Comparison of ENCODE assay signal across 10 mouse cellular contexts in genomic region chr5:114858582-114858981, GRCm38 (mm10). TPM values are rescaled to one million over a fixed set of nuclear protein-coding genes. Genes with fewer than 3 reads are reported as not detected.
DNase-seq lines count a peak whose midpoint lies in the region; ATAC-seq and TF ChIP-seq lines count a peak whose summit lies in the region.
"Had no signal": no experiment of that assay in that cellular context is flagged by ENCODE, and none has a peak within 500 bp of the region (broad histone marks: within the 10 kb centered on the region; RNA-seq: fewer than 3 reads in every experiment).

Gene Gm9936 (minus strand): TSS chr5:114858682.

- no peak within 1 kb of the TSS for H3K27ac ChIP-seq in heart, embryonic 12.5 days (ENCODE audit: poor library complexity, severe bottlenecking)
- no peak within 1 kb of the TSS for H3K27ac ChIP-seq in ES-E14 (ENCODE audit: insufficient read depth, low read depth, low read length, poor library complexity, severe bottlenecking)
- H3K27ac ChIP-seq in hindbrain, embryonic 12.5 days: no peak within 1 kb of the TSS
- no peak within 1 kb of the TSS for H3K27ac ChIP-seq in midbrain, embryonic 12.5 days (replicated peaks)

- no peaks in the 10 kb centered on the region for H3K4me1 ChIP-seq in heart, embryonic 12.5 days (replicated peaks)
- H3K4me1 ChIP-seq in ES-E14 (ENCODE audit: control insufficient read depth in 2 of 2, insufficient read depth in 2 of 2, low read length in 2 of 2, poor library complexity in 1 of 2): peaks cover 1 to 4% of the 10 kb centered on the region in 2 experiments; a peak in 2 of 4 replicates
- peaks cover 5% of the 10 kb centered on the region; the same call in 1 of the 2 replicates for H3K4me1 ChIP-seq in hindbrain, embryonic 12.5 days
- no peaks in the 10 kb centered on the region for H3K4me1 ChIP-seq in midbrain, embryonic 12.5 days

- H3K36me3 ChIP-seq in heart, embryonic 12.5 days: no peaks in the 10 kb centered on the region
- no peaks in the 10 kb centered on the region for H3K36me3 ChIP-seq in ES-E14 (ENCODE audit: control insufficient read depth, insufficient read depth, low read length, poor library complexity, severe bottlenecking)
- H3K36me3 ChIP-seq in hindbrain, embryonic 12.5 days: no peaks in the 10 kb centered on the region
- no peaks in the 10 kb centered on the region for H3K36me3 ChIP-seq in midbrain, embryonic 12.5 days

- peak within 1 kb of the TSS; percentile 67 for H3K4me2 ChIP-seq in heart, embryonic 12.5 days
- H3K4me2 ChIP-seq in hindbrain, embryonic 12.5 days (replicated peaks): peak within 1 kb of the TSS; percentile 53
- H3K4me2 ChIP-seq in midbrain, embryonic 12.5 days (replicated peaks): peak within 1 kb of the TSS; percentile 66

- peaks cover 47% of the 10 kb centered on the region for H3K27me3 ChIP-seq in heart, embryonic 12.5 days (replicated peaks)
- peaks cover 16% of the 10 kb centered on the region; the same call in 1 of the 2 replicates for H3K27me3 ChIP-seq in hindbrain, embryonic 12.5 days
- H3K27me3 ChIP-seq in midbrain, embryonic 12.5 days: peaks cover 14% of the 10 kb centered on the region

- no peaks in the 10 kb centered on the region for H3K9me3 ChIP-seq in heart, embryonic 12.5 days (replicated peaks)
- H3K9me3 ChIP-seq in ES-E14 (ENCODE audit: control insufficient read depth, insufficient read depth, low read depth, low read length): no peaks in the 10 kb centered on the region
- H3K9me3 ChIP-seq in hindbrain, embryonic 12.5 days (replicated peaks): no peaks in the 10 kb centered on the region
- H3K9me3 ChIP-seq in midbrain, embryonic 12.5 days: no peaks in the 10 kb centered on the region

- H3K9ac ChIP-seq in heart, embryonic 12.5 days: peak within 1 kb of the TSS; percentile 50; the same call in 1 of the 2 replicates
- H3K9ac ChIP-seq in ES-E14 (ENCODE audit: insufficient read depth, low read depth, low read length, poor library complexity, severe bottlenecking): peak within 1 kb of the TSS; percentile 53
- H3K9ac ChIP-seq in hindbrain, embryonic 12.5 days: 0 out of 2 replicates have a peak within 1 kb of the TSS, but pooled peaks have one; percentile 20
- H3K9ac ChIP-seq in midbrain, embryonic 12.5 days (replicated peaks): peak within 1 kb of the TSS; percentile 47; the same call in 1 of the 2 replicates

- peak within 1 kb of the TSS; percentile 32 for H3K4me3 ChIP-seq in heart, embryonic 12.5 days
- H3K4me3 ChIP-seq in ES-E14 (ENCODE audit: insufficient read depth in 1 of 2, low read depth in 1 of 2, low read length in 2 of 2, poor library complexity in 1 of 2, severe bottlenecking in 1 of 2): peak within 1 kb of the TSS; percentile 12 to 50; a peak in 2 of 4 replicates
- H3K4me3 ChIP-seq in hindbrain, embryonic 12.5 days: peak within 1 kb of the TSS; percentile 23
- H3K4me3 ChIP-seq in midbrain, embryonic 12.5 days: peak within 1 kb of the TSS; percentile 38

- WGBS in heart, embryonic 12.5 days: 78% methylated on average over 12 of the region's 12 CpGs
- WGBS in hindbrain, embryonic 12.5 days: 89% methylated on average over 12 of the region's 12 CpGs
- 85% methylated on average over 12 of the region's 12 CpGs for WGBS in midbrain, embryonic 12.5 days

- no peak for DNase-seq in heart, postnatal 10 days
- DNase-seq in ES-E14 (ENCODE audit: low read depth, low spot score): no peak
- DNase-seq in MN1 (ENCODE audit: low spot score): no peak
- DNase-seq in cerebellum, adult 8-10 months: no peak
- DNase-seq in adrenal gland, adult (ENCODE audit: inconsistent age in 2 of 2, low spot score in 1 of 2): no peak

- ATAC-seq in heart, embryonic 12.5 days (ENCODE audit: insufficient number of reproducible peaks, low FRiP score): no peak
- no peak for ATAC-seq in hindbrain, embryonic 12.5 days (ENCODE audit: low FRiP score)
- ATAC-seq in midbrain, embryonic 12.5 days (ENCODE audit: low FRiP score, low read depth): no peak

- intact Hi-C loops in heart, postnatal 10 days (cut with DNase I): loop anchor here (2.0 kb wide), 1 partner anchor 156 kb away; no protein-coding TSS in a partner anchor

- in situ Hi-C loops in ES-E14 (cut with MboI; ENCODE audit: low sequenced_read_pairs in 2 of 2, unreplicated experiment in 2 of 2): no loop called here

TF ChIP-seq in ES-E14, 5 proteins besides CTCF, POLR2A, EP300 and RAD21:
- TF ChIP-seq ZNF384 (IDR thresholded peaks at IDR 0.05; ENCODE audit: low read depth, low read length) (no peak), CHD2 (IDR thresholded peaks at IDR 0.05; ENCODE audit: low read depth, low read length) (no peak), MAFK (IDR thresholded peaks at IDR 0.05; ENCODE audit: insufficient read depth, low read depth, low read length) (no peak), ZC3H11A (IDR thresholded peaks at IDR 0.05; ENCODE audit: borderline replicate concordance, low read depth, low read length) (no peak), HCFC1 (IDR thresholded peaks at IDR 0.05; ENCODE audit: borderline replicate concordance, insufficient read depth, low read length) (no peak)

RNA-seq across cellular contexts. Expression of gene Gm9936, which starts in this region (rescaled TPM):
- polyA plus RNA-seq in heart, embryonic 12.5 days (2016; fragmentation: Nextera tagmentation; extraction: Ambion mirVana): 0.06 TPM in 1 of 2 replicates, not detected in the other
- not detected for total RNA-seq in heart, postnatal 10 days (2021)
- total RNA-seq in ES-E14 (2012; rRNA removed): 0.05 TPM in 1 of 2 replicates, not detected in the other
- 0.56 and 0.76 TPM in 2 replicates for polyA plus RNA-seq in hindbrain, embryonic 12.5 days (2016; fragmentation: Nextera tagmentation; extraction: Ambion mirVana)
- 0.47 and 0.71 TPM in 2 replicates for polyA plus RNA-seq in midbrain, embryonic 12.5 days (2016; fragmentation: Nextera tagmentation; extraction: Ambion mirVana)
- total RNA-seq: adrenal gland, adult 18-20 months had no signal
- polyA plus RNA-seq: C2C12 had no signal
